Mouse (Mus musculus): ENCODE measurements around the gene Atp5c1.

The Atp5c1 gene

GRCm38 (mm10) chr2:10080310-10081010 is at the start of gene Atp5c1, which contains the start of gene Kin:
Gene Atp5c1 (minus strand): TSS chr2:10080510.
Gene Kin (plus strand): TSS chr2:10080593.
- peak; percentile 98 for DNase-seq

GRCm38 (mm10) chr2:10128571-10128970 is 48.3 kb upstream of the Atp5c1 start:
- DNase-seq = no peak

DNA sequence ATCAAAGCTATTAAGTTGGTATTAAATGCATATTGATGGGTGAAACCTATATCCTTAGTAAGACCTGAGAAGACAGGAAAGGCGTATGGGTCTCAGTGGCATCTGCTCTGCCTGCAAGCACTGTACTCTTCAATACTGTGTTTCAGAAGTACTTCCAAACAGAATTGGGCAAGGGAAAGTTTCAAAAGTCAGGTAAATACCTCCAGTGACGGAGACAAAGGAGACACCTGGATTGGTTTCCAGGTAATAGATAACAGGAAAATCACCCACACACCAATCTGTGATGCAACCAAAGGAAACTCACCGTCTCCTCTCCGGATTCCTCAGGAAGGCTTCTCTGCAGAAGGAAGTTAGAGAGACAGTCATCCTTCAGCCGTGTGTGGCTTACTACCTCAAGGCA is 47.2 kb upstream of the Atp5c1 start:
- no peak for DNase-seq

DNA sequence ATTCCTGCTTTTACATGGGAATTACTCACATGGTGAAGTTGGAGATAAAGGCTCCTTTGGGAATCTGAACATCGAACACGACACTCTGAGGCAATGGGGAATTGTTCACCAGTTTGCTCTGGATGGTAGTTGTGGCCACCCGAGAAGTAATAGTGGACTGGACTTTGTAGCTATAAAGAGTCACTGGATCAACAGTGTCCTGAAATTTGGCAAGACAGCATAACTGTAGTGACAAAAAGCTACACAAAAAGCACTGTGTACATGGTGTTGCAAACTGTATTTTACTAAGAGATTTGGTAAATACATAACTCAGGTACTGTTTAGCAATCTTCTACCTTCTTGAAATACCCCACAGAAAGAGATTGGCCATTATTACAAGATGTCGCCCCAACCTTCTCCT is 45.8 kb upstream of the Atp5c1 start:
- DNase-seq = no peak

GRCm38 (mm10) chr2:10121826-10122225 is 41.5 kb upstream of the Atp5c1 start:
- DNase-seq = no peak

DNA sequence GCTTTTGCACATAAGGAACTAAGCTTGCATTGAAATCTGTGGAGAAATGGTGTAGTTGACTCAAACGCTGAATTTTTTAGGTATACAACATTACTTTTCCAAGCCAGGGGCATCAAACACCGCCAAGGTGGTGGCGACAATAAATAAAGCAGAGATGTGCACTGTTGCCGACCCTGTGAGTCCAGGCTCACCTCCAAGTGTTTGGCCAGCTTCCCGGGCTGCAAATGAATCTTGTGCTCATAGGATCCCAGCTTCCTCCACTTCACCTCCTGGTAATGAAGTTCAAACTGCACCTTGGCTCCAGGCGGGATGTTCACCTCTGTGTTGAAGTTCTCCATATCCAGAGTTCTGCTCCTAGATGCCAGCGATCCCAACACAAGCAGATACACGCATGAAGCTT is 39.0 kb upstream of the Atp5c1 start:
- no peak for DNase-seq

DNA sequence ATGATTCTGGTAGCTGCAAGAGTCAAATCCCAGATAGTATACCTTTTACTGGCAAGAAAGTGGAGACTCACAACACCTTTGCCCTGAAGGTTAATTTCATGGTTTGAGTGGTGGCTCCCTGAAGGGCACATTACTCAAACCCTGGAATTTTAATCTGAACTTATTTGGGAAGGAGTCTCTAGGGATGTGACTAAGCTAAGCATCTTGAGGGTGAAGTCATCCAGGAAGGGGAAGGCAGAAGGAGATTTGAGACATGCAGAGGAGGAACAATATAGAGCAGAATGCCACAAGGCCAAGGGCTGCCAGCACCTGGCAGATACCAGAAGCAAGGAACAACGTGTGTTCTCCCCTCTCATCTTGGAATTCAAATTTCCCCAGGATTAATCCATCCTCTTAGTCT is 38.4 kb upstream of the Atp5c1 start:
- no peak for DNase-seq

DNA sequence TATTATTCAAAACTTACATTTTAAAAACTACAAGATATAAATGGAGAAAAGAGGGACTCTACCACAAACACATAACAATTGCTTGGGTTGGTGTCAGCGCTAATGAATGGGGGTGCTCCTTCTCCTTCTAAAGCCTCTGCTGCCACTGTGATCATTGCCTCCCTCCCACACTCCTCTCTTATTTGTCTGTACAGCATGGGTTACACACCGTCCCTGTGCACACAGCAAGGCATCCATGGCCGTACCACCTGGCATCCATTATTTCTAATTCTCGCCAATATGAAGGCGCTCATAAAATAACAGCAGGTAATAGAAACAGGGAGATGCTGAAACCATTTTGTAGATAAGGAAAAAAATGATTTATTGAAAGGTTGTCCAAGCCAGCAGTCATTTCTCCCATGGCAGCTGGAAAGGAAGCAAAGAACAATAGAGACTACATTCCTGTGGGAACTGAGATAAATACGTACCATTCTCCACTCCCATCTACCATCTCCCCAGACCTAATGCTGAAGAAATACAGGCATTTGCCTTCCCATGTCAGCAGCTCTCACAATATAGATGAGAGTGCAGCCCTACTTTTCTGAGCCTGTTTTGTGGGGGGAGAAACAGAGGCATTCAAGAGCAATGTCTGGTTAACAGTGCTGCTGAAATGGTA is 28.4 kb upstream of the Atp5c1 start:
- no peak for DNase-seq

GRCm38 (mm10) chr2:10101180-10101579 is 20.9 kb upstream of the Atp5c1 start:
- DNase-seq = peak in 1 of 2 experiments; percentile 51

GRCm38 (mm10) chr2:10100471-10100870 is 20.2 kb upstream of the Atp5c1 start:
- no peak for DNase-seq

GRCm38 (mm10) chr2:10098598-10099215 is 18.4 kb upstream of the Atp5c1 start:
- DNase-seq = peak in 1 of 2 experiments; percentile 49

DNA sequence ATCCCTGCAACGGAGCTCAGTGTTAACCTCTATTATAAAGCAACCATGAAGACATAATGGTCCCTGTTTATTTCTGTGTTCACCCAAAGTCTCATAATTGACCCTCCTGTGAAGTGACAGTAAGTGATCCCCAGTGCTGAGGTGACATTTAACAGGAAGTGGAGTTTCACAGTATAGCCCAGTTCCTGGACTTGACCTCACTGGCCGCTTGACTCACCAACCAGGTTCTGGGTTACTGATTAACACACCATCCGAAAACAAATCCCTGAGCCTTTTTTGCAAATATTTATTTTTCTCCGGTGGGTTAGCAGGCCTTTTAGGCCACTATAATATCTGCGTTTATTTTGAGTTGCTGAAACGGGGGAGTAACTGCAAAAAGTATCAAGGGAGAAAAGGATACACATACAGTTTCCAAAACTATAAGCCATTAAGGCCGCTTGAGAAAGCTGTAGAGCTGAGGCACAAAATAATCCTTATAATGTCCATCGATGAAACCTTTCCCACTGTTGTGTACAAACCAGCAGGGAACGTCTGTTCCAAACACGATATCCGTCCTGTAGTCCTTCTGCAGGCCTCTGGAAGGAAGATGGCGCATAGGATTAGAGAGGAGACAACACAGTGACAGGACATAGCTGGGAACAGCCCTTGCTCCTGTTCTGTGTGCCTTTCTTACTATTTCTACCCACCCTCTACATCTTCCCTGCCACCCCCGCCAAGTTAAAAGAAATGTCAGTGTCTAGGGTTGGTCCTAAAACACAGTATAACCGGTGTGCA is 14.2 kb upstream of the Atp5c1 start:
- DNase-seq = no peak

DNA sequence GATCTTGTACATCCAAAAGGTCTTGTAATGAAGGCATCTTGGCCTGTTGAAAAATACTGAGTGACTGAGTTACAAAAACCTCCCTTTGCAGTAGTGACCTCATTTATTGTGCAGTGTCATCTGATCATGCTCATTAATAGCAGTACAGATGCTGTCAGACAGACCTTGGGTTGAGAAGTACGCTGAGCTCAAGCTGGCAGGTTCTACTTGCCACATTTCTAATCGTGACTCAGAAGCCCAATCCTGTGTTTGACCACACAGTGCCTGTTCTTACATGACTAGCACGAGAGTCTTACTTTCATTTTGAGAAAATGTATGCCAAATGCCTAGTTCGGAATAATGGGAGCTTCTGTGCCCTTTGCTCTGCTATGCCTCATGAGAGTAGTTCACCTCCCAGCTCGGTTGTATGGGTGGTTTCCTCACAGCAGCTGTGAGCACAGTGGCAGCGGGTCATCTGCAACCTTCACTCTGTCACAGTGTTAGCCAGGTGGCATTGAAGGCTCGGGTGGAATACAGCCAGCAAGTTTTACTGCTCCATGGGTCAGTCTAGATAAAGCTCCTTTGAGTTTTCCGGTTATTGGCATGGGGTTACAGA is 7.0 kb upstream of the Atp5c1 start:
- DNase-seq = no peak

GRCm38 (mm10) chr2:10082737-10083136 is 2.4 kb upstream of the Atp5c1 start:
- DNase-seq = no peak

DNA sequence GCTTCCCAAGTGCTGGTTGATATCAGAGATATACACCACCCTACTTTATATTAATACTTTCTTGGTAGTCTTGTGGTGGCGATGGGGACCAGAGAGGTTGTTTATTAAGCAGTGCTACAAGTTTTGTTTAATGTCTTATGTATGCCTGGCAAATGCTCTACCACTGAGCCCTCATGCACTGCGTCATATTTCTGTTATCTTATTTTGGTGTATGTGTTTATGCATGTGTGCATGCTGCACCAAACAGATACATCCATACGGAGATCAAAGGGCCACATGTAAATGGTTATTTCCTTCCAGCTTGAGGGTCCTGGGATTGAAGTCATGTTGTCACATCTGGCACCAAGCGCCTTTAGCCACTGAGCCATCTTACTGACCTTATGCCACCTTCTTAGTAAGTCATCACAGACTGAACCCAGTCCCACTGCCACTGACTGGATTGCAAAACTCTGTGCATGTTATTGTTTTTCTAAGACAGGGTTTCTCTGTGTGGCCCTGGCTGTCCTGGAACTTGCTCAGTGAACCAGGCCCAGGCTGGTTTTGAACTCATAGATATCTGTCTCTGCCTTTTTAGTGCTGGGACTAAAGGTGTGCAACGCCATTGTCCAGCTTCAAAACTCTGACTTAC is 1.3 kb upstream of the Atp5c1 start:
- no peak for DNase-seq

DNA sequence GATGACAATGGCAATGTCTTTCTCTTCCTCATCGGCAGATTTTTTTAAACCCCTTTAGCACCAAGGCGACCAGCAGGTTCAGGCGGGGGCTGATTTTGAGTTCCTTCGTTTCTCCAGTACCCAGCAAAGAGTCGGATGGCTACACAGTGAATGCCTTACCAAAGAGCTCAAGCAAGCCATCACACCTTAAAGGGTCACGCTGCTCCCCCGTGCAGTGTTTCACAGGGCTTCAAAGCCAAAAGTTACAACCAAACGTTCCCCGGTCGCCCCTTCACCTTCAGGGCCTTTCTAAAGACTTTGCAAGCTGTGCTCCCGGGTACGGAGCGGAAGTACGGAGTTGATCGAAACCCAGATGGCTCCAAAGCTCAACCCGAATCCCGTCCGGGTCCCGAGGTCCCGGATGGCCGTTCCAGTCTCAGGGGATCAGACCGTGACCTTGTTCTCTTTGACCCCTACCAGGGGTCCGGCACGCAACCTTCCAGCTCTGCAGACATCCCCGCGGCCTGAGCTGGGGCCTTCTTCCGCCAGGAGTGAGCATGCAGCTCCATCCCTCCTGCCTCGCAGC is 483 bp downstream of the Atp5c1 start:
- DNase-seq = no peak

DNA sequence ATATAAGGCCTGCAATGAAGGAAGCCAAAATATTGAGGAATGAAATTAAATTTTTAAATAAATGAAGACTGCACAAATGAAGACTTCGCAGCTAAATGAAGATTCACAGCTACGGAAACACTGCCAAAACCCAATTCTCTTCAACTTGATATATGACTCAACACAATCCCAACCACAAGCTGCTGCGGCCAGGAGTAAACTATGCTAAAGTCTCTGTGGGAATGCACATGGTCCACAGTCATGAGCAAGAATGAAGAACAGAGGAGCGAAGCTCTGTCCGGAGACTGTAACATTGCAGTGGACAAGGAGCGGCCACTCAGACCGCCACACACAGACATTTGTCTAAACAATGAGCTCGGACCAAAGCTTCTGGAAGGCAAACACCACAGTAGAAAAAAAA is 3.6 kb downstream of the Atp5c1 start:
- no peak for DNase-seq

- DNase-seq = no peak
Measured at GRCm38 (mm10) chr2:10074470-10074869, 5.8 kb downstream of the Atp5c1 start.

GRCm38 (mm10) chr2:10071751-10072150 is 8.6 kb downstream of the Atp5c1 start:
- DNase-seq = no peak

DNA sequence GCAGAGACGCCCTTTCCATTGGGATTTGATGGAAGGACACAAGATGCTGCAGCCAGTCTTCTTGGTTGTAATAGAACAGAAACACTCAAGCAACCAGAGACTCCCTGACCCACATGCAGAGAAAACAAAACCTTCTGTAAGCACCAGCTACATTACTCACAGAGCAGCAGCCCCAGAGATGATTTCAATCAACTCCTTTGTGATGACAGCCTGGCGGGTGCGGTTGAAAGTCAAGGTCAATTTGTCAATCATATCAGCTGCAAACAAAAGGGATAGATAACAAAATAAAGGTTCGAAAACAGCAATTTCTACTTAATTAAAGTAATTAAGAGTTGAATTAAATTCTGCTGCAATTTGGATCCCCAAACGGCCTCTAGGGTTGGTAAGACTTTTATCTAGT is 21.5 kb downstream of the Atp5c1 start:
- DNase-seq = no peak

- DNase-seq = no peak
Measured at GRCm38 (mm10) chr2:10051996-10052395, 28.3 kb downstream of the Atp5c1 start.

DNA sequence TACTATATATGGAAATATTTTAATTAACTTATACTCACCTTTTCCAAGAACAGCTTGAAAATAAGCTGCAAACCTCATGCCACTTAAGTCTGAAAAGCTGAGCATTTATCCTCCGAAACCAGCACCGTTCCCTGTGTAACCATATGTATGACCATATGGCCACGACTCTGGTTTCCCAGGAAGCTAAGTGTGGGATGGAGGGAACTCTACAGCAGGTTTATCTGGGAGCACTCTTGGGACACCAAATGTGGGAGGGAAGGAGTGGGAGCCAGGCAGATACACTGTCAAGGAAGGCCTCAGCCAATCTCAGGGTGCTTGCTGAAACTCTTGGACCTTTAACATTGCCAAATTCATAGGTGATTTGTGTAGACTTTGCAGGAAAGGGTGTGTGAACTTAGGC is 29.4 kb downstream of the Atp5c1 start:
- DNase-seq = no peak
